Mouse (Mus musculus) olfactory bulb, adult 2 months (tissue): ENCODE data around the gene Rims3.

ENCODE experiments used
- CTCF ChIP-seq: fragments of 200-500 bp; IDR thresholded peaks from 2 replicates; pipeline ENCODE4 v1.5.1; 2012; ENCODE audit warnings: low read depth, mild to moderate bottlenecking, low read length, moderate library complexity; ENCODE audit not compliant: insufficient read depth
- POLR2A ChIP-seq: fragments of 200-500 bp; IDR thresholded peaks from 2 replicates; pipeline ENCODE4 v1.6.1; 2012; ENCODE audit warnings: mild to moderate bottlenecking, low read depth, low read length, moderate library complexity; ENCODE audit not compliant: insufficient read depth

DNA sequence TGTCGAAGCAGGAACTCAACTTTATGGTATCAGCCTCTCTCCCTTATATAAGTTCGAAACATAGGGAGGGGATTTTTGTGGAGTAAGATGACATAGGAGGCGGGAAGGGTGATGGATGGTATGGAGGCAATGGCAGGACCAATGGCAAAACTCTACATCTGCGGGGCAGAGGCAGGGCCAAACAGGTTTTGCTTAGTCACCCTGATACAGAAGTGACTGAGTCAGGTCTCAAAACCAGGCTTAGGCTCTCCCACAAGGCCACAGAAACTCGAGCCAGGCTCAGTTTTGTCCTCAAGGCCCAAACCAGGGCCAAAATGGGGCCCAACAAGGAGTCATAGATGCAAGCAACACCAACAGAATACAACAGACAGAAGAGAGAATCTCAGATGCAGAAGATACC is 51.0 kb downstream of the Rims3 start:
- TF ChIP-seq CTCF (no peak), POLR2A (no peak)
